Mouse (Mus musculus): ENCODE data around the gene Ndufa1.

GRCm38 (mm10) chrX:37168742-37169141, 22.2 kb downstream of the Ndufa1 start, which contains the start of gene Akap14:
- TF ChIP-seq CTCF (IDR thresholded peaks at IDR 0.05) (no peak), EP300 (IDR thresholded peaks at IDR 0.05) (no peak)
